Mouse (Mus musculus): Measurements from ENCODE around the gene Gm11444.

Gm11444 gene

GRCm38 (mm10) chr11:85850233-85850632, at the start of gene Gm11444:
Gene Gm11444, minus strand, starts transcription at chr11:85850333.
- in situ Hi-C loops (cut with MboI; ENCODE audit: unreplicated experiment in 2 of 2), result loop anchor here (5.0 to 25.0 kb wide), 4 partner anchors 122 to 812 kb away; no protein-coding TSS in a partner anchor

- in situ Hi-C loops (cut with MboI; ENCODE audit: unreplicated experiment in 2 of 2), result no loop called here
Observed at GRCm38 (mm10) chr11:85896335-85896985, 46.3 kb upstream of the Gm11444 start.

GRCm38 (mm10) chr11:85894731-85895545, 44.8 kb upstream of the Gm11444 start:
- in situ Hi-C loops (cut with MboI; ENCODE audit: unreplicated experiment in 2 of 2), result no loop called here

GRCm38 (mm10) chr11:85894136-85894530, 44.0 kb upstream of the Gm11444 start:
- in situ Hi-C loops (cut with MboI; ENCODE audit: unreplicated experiment in 2 of 2), result no loop called here

- in situ Hi-C loops (cut with MboI; ENCODE audit: unreplicated experiment in 2 of 2), result no loop called here
Observed at GRCm38 (mm10) chr11:85893400-85894135, 43.4 kb upstream of the Gm11444 start.

- in situ Hi-C loops (cut with MboI; ENCODE audit: unreplicated experiment in 2 of 2), result no loop called here
Observed at GRCm38 (mm10) chr11:85892771-85893170, 42.6 kb upstream of the Gm11444 start.

GRCm38 (mm10) chr11:85891692-85892040, 41.5 kb upstream of the Gm11444 start:
- in situ Hi-C loops (cut with MboI; ENCODE audit: unreplicated experiment in 2 of 2), result no loop called here

GRCm38 (mm10) chr11:85891010-85891691, 41.0 kb upstream of the Gm11444 start:
- in situ Hi-C loops (cut with MboI; ENCODE audit: unreplicated experiment in 2 of 2), result no loop called here

- in situ Hi-C loops (cut with MboI; ENCODE audit: unreplicated experiment in 2 of 2), result no loop called here
Observed at GRCm38 (mm10) chr11:85890563-85890845, 40.4 kb upstream of the Gm11444 start.

- in situ Hi-C loops (cut with MboI; ENCODE audit: unreplicated experiment in 2 of 2), result no loop called here
Observed at GRCm38 (mm10) chr11:85889730-85890562, 39.8 kb upstream of the Gm11444 start.

- in situ Hi-C loops (cut with MboI; ENCODE audit: unreplicated experiment in 2 of 2), result no loop called here
Observed at GRCm38 (mm10) chr11:85889056-85889729, 39.1 kb upstream of the Gm11444 start.

GRCm38 (mm10) chr11:85888451-85888961, 38.4 kb upstream of the Gm11444 start:
- in situ Hi-C loops (cut with MboI; ENCODE audit: unreplicated experiment in 2 of 2), result no loop called here

- in situ Hi-C loops (cut with MboI; ENCODE audit: unreplicated experiment in 2 of 2), result no loop called here
Observed at GRCm38 (mm10) chr11:85887801-85888450, 37.8 kb upstream of the Gm11444 start.

- in situ Hi-C loops (cut with MboI; ENCODE audit: unreplicated experiment in 2 of 2), result no loop called here
Observed at GRCm38 (mm10) chr11:85887273-85887672, 37.1 kb upstream of the Gm11444 start.

- in situ Hi-C loops (cut with MboI; ENCODE audit: unreplicated experiment in 2 of 2), result no loop called here
Observed at GRCm38 (mm10) chr11:85886429-85886785, 36.3 kb upstream of the Gm11444 start.

GRCm38 (mm10) chr11:85885665-85886428, 35.7 kb upstream of the Gm11444 start, which contains the start of gene Tbx4:
Gene Tbx4, plus strand, starts transcription at chr11:85886422.
- in situ Hi-C loops (cut with MboI; ENCODE audit: unreplicated experiment in 2 of 2), result no loop called here

- in situ Hi-C loops (cut with MboI; ENCODE audit: unreplicated experiment in 2 of 2), result no loop called here
Observed at GRCm38 (mm10) chr11:85884498-85884897, 34.4 kb upstream of the Gm11444 start.
